Mouse (Mus musculus): ENCODE results near the gene Gtf2i.

Gene Gtf2i

DNA sequence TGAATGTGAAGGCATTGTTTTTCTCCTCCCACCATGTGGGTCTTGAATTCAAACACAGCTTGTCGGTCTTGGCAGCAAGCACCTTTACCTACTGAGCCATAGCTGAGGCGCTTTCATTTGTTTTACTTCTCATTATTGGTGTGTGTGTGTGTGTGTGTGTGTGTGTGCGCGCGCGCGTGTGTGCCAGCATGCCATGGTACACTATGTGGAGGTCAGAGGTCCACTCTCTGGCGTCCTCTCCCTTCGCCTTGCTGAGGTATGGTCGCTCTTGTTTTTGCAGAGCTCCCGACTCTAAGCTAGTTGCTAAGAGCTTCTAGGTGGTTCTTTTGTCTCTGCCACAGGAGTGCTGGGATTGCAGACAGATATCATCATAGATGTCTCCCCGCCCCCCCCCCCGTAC is 7.8 kb upstream of the Gtf2i start:
- no peak for DNase-seq (ENCODE audit: low read depth, low spot score)

DNA sequence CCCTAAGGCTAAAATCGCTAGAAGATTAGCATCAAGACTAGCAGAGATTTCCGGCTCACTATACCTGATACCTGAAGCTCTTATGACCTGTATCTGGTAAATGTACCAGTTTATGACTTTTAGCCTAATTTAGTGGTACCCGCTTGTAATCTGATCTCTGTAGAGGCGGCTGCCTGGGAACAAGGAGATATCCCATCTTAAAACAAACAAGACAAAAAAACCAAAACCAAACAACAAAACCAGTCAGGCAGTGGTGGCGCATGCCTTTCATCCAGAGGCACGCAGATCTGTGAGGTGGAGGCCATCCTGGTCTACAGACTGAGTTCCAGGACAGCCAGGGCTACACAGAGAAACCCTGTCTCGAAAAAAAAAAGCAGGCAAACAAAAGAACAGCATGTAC is 7.1 kb upstream of the Gtf2i start:
- no peak for DNase-seq (ENCODE audit: low read depth, low spot score)

GRCm38 (mm10) chr5:134318903-134319302 is 4.3 kb upstream of the Gtf2i start:
- DNase-seq (ENCODE audit: low read depth, low spot score) = no peak

DNA sequence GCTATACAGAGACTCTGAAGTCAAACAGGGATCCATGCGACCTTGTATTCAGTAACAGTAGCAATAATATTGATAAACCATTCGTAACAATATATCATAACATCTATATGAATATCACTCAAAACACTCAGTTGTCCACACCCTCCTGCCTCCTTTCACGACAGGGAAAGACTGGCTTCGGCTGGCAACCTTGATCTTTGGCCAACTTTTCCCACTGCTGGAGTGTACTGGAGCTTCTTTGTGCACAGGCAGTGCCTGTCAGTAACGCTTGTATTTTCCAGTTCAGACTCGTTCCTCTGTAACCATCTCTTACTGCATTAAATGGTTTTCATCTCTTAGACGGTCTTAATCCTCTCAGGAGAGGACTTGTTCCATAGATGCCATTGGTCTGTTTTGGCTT is 2.2 kb upstream of the Gtf2i start:
- DNase-seq (ENCODE audit: low read depth, low spot score) = no peak

GRCm38 (mm10) chr5:134315623-134316350 is 1.2 kb upstream of the Gtf2i start:
- peak; percentile 52 for DNase-seq (ENCODE audit: low read depth, low spot score)

DNA sequence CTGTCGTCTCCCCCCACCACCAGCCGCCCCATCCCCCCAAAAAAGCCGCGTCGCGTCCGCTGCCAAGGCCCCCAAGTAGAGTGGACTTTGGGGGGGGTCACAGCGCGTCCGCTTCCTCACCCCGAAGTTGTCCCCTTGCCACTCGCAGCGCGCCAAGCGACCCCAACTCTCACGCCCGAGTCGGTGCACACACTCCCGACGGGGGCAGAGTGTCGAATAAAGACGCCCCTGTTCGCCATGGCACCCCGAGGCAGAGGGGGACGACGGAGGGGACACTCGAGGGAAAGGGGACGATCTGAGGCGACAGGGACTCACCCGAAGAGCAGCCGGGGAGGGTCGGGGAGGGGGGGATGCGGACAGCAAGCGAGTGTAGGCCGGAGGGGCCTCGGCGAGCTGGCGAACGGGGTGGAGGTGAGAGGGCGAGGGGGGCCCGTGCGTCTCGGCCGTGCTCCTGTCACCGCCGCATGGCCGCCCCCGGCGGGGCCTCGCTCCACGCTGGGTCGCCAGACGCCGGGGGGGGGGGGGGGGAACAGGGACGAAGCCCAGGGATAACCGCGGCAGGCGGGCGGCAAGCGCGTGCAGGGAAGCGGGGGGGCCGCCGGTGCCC is 389 bp downstream of the Gtf2i start:
- DNase-seq (ENCODE audit: low read depth, low spot score) = no peak

DNA sequence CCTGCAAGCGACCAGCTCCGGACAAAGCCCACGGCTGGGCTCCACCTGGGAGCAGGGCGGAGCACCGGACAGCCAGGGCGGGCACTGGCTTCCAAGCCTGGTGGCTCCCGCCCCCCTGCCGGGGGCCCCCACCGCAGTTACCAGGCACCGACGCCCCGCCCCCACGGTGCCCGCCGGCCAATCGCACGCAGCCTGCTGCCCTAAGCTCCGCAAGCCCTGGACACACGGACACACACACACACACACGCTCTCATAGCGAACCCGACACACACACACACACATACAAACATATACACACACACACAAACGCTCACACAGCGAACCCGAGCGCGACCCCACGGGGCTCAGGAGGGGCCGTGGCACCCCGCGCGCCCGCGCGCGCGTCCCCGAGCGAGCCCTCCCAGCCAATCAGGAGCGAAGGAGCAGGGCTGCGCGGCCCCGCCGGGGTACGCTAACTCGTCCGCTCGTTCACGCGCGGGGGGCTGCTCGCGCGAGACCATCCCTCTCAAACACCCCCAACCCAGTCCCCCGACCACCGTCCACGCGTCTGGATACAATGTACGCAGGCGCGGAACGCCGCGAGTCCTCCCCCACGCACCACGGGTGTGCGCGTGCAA is 1.0 kb downstream of the Gtf2i start:
- peak; percentile 92 for DNase-seq (ENCODE audit: low read depth, low spot score)

- DNase-seq (ENCODE audit: low read depth, low spot score) = peak; percentile 45
Observed at GRCm38 (mm10) chr5:134312691-134313450, 1.7 kb downstream of the Gtf2i start.

DNA sequence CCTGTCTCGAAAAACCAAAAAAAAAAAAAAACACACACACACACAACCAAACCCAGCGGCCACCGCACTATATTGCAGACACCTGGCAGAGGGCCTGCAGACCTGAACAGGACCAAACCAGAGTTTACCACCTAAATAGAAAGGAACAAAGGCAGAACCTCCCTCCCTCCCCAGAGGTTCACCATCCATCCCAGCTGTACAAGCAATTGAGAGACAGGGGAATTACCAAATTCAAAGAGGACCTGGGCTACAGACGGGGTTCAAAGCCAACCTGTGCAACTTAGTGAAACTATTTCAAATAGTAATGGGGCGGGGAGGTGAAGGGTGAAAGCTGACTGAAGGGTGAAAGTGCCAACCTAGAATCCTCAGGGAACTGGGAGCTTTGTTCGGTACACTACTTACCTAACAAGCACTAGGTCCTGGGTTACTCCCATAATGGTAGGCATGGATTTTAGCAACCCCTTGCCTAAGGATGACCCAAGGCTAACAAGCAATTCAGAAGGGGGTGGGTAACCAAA is 2.6 kb downstream of the Gtf2i start:
- DNase-seq (ENCODE audit: low read depth, low spot score) = peak; percentile 19

DNA sequence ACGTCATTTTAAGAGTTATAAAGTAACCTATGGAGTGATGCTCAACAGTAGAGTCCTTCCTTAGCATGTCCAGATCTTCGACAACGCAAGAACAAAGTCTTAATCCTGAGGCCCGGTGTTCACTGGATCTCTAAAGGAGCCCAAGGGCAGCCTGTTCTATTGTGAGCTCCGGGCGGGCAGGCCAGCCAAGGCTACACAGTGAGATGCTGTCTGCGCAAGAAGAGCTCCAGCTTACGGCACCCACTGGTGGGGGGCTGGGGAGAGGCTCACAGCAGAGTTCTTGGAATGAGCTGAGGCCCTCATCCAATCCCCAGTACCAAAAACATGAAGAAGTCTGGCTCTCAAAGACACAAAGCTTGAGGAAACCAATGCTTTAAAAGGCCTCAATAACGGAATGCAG is 4.4 kb downstream of the Gtf2i start:
- no peak for DNase-seq (ENCODE audit: low read depth, low spot score)

- no peak for DNase-seq (ENCODE audit: low read depth, low spot score)
Observed at GRCm38 (mm10) chr5:134309345-134309744, 5.2 kb downstream of the Gtf2i start.

DNA sequence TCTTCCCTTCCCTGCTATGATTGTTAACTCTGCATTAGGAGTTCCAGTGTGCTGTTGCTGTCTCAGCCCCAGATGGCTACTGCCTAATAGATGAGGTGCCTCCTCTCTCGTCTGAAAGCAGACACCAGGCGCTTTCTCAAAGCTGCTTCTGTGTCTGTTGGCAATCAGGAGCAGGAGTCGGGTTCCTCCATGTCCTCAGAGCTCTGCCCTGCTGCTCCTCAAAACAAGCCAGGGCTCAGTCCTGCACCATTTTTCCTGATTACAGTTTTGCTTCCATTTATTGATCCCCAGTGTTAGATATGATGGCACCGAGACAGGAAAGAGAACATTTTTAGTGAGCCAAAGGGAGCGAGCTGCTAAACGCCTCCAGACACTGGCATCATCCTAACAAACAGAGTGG is 9.9 kb downstream of the Gtf2i start:
- DNase-seq (ENCODE audit: low read depth, low spot score) = no peak

DNA sequence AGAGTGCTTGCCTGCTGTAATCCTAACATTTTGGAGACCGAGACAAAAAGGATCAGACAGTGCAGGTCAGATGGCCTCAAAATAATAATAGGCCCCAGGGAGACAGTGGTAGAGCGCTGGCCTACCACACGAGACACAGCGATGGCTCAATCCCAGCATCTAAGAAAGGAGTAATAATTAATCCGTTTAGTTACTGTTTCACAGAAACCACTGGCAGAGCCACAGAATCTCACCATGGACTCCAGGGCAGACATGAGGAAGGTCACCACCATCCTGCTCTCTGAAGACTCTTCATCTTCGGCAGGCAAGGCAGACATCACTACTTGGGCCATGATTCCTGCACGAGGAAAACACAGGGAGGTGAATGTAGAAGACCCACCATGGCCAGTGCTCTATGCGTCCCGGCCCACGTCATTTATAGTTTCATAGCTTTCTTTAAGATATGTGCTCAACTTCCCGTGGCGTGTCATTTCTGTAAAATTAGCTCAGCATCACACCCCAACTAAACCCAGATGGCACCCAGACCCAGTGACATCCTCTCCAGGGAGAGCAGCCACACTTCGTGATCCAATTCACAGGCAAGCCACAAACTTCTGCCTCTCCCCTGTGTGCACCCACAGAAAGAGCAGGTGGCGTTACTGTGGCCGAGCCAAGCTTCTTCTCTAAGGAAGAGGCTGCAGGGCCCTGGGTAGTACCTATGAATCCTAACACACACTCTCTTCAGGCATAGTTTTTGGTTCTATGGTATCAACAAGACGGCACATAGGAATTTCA is 19.1 kb downstream of the Gtf2i start:
- DNase-seq (ENCODE audit: low read depth, low spot score) = no peak

- no peak for DNase-seq (ENCODE audit: low read depth, low spot score)
Observed at GRCm38 (mm10) chr5:134294606-134295005, 20.0 kb downstream of the Gtf2i start.

- no peak for DNase-seq (ENCODE audit: low read depth, low spot score)
Observed at GRCm38 (mm10) chr5:134291096-134291495, 23.5 kb downstream of the Gtf2i start.

DNA sequence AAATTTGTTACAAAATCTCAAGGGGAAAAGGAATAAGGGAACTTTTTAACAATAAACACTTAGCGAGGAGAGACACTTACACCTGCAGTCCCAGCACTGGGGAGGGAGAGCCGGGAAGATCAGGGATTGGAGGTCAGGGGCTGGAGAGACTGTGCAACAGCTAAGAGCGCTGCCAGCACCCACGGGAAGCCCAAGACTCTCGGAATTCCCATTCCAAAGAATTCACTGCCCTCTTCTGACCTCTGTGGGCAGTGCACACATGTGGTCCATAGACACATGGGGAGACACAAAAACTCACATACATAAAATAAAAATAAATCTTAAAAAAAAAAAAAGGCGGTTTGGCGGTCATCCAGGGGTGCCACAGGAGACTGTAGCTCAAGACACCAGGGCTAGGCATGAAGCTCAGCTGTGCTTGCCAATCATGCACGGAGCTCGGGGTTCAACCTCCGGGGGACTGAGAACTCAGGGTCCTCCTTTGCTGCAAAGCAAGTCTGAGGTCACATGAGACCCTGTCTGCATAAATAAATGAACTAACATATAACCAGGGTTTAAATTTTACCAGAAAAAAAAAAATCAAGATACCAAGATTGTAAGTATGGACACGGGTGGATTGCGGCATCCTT is 24.5 kb downstream of the Gtf2i start:
- DNase-seq (ENCODE audit: low read depth, low spot score) = no peak

GRCm38 (mm10) chr5:134288071-134288470 is 26.5 kb downstream of the Gtf2i start:
- DNase-seq (ENCODE audit: low read depth, low spot score) = no peak

- no peak for DNase-seq (ENCODE audit: low read depth, low spot score)
Observed at GRCm38 (mm10) chr5:134284921-134285320, 29.6 kb downstream of the Gtf2i start.

DNA sequence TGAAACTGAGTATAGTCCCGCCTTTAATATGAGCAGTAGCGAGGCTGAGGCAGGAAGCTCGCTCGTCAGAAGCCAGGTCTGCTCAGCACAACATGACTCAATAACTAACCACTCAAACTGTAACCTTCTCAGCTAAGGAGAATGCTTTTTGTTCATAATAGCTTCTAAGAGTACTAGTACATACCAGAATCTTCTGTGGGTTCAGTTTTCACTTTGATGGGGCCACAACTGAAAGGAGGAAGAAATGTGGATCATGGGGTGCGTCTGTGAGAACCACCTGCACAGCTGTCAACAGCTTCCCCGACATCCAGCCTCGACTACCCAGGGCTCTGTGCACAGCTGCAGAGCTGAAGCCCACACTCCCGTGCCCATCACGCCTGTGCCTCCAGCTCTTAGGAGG is 32.0 kb downstream of the Gtf2i start:
- peak; percentile 91 for DNase-seq (ENCODE audit: low read depth, low spot score)

DNA sequence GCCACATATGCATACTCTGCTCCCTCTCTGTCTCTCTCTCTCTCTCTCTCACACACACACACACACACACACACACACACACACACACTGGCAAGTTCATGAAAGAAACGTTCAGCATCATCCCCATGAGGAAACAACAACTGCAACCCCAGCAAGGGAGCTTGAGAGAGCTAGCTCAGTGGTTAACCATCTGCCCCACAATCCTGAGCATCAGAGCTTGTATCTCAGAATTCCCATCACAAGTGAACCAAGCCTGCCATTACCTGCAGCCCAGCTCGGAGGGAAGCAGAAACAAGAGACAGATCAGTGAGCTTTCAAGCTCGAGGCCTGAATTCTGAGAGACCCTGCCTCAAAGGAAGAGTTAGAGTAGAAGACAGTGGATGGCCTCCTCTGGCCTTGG is 32.5 kb downstream of the Gtf2i start:
- DNase-seq (ENCODE audit: low read depth, low spot score) = peak; percentile 67

DNA sequence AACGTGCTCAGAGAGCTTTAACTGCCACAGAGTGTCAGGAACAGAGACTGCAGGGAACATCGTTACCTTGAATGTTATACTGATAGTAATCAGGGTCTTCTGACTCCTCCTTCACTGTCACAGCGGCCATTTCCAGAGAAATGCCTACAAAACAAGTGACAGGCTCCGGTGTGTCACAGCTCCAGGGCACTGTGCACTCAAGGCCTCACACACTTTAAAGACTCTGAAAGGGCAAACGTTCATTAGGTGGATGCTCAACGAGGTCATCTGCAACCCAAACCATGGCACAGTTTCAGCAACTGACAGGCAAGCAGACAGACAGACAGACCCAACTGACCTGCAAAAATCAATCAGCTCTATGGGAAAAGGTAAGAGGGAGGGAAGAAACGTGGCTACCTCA is 35.2 kb downstream of the Gtf2i start:
- no peak for DNase-seq (ENCODE audit: low read depth, low spot score)
